Mouse (Mus musculus): ENCODE data around the gene Mtrex. TPM values are rescaled to one million over a fixed set of nuclear protein-coding genes. Genes with fewer than 3 reads are reported as not detected.

The Mtrex gene
- polyA plus RNA-seq, 1 experiment from 2014 or later, result 42.2 TPM

DNA sequence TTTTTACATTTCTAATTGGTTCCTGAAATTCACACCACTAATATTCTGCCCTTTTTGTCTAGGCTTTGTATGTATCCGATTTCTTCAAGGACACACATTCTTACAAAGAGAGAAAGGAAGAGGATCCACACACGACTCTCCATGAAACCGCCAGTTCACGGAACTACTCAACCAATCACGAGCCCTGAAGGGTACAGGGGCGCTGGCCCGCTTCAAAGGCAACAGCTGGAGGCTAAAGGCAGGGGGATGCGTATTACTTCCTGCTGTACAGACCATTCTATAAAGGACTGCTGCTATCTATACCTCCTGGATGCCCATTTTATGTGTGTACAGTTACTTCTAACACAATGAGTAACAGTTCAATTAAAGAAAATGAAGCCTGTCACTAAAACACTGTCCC is 59.8 kb downstream of the Mtrex start:
- WGBS, result 91% methylated on average over 8 of the region's 8 CpGs
- ATAC-seq (ENCODE audit: extremely low read depth, insufficient number of reproducible peaks, low FRiP score, low TSS enrichment), result no peak
- H3K9ac ChIP-seq, result no peak overlapping the region
- H3K36me3 ChIP-seq, result peaks cover 95% of the 10 kb centered on the region
- no peak overlapping the region for H3K4me3 ChIP-seq
- peaks cover 8% of the 10 kb centered on the region for H3K4me1 ChIP-seq
- no peaks in the 10 kb centered on the region for H3K27me3 ChIP-seq (replicated peaks)
- no peak overlapping the region for H3K4me2 ChIP-seq
- H3K9me3 ChIP-seq, result no peaks in the 10 kb centered on the region
- H3K27ac ChIP-seq (replicated peaks), result no peak overlapping the region

GRCm38 (mm10) chr13:112866782-112867181 is 60.4 kb downstream of the Mtrex start:
- 69% methylated on average over 7 of the region's 7 CpGs for WGBS
- no peaks in the 10 kb centered on the region for H3K9me3 ChIP-seq
- no peak overlapping the region for H3K9ac ChIP-seq
- H3K4me2 ChIP-seq, result no peak overlapping the region
- peaks cover 89% of the 10 kb centered on the region for H3K36me3 ChIP-seq
- no peak overlapping the region for H3K4me3 ChIP-seq
- H3K27ac ChIP-seq (replicated peaks), result no peak overlapping the region
- peaks cover 14% of the 10 kb centered on the region for H3K4me1 ChIP-seq
- no peaks in the 10 kb centered on the region for H3K27me3 ChIP-seq (replicated peaks)
- ATAC-seq (ENCODE audit: extremely low read depth, insufficient number of reproducible peaks, low FRiP score, low TSS enrichment), result no peak

GRCm38 (mm10) chr13:112862978-112863677 is 64.1 kb downstream of the Mtrex start:
- WGBS, result 92% methylated on average over 1 of the region's 1 CpGs
- Histone ChIP-seq H3K9me3 (0 out of 2 replicates have a peak, but pooled peaks cover 4% of the 10 kb centered on the region), H3K27ac (replicated peaks) (0 out of 2 replicates have a peak overlapping the region, but pooled peaks have one; percentile 67), H3K27me3 (replicated peaks) (no peaks in the 10 kb centered on the region), H3K4me2 (no peak overlapping the region), H3K9ac (no peak overlapping the region), H3K4me1 (peaks cover 21% of the 10 kb centered on the region), H3K4me3 (no peak overlapping the region), H3K36me3 (peaks cover 83% of the 10 kb centered on the region)
- no peak; the same call in 1 of the 2 replicates for ATAC-seq (ENCODE audit: extremely low read depth, insufficient number of reproducible peaks, low FRiP score, low TSS enrichment)

DNA sequence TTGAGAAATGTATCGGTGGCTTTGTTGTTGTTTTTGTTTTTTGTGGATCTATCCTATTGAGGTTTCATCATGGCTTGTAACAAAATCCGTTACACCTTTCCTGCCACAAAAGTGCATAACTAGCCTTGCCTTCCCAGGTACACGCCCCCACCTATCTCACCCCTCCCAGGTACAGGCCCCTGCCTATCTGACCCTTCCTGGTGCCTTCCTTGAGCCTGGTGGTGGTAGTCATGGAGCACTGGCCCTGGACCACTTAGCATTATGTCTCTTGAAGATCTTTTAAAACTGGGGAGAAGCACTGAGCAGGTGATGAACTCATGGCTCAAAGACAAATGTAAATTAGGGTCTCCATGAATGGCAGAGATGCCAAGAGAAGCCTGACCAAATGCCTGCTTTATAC is 64.9 kb downstream of the Mtrex start:
- Histone ChIP-seq H3K27ac (replicated peaks) (peak overlapping the region; percentile 67), H3K4me3 (no peak overlapping the region), H3K36me3 (peaks cover 82% of the 10 kb centered on the region), H3K4me1 (peaks cover 21% of the 10 kb centered on the region), H3K27me3 (replicated peaks) (no peaks in the 10 kb centered on the region), H3K9ac (no peak overlapping the region), H3K9me3 (0 out of 2 replicates have a peak, but pooled peaks cover 4% of the 10 kb centered on the region), H3K4me2 (0 out of 2 replicates have a peak overlapping the region, but pooled peaks have one; percentile 17)
- WGBS, result 70% methylated on average over 3 of the region's 3 CpGs
- no peak for ATAC-seq (ENCODE audit: extremely low read depth, insufficient number of reproducible peaks, low FRiP score, low TSS enrichment)

GRCm38 (mm10) chr13:112861825-112862306 is 65.3 kb downstream of the Mtrex start:
- H3K27me3 ChIP-seq (replicated peaks), result no peaks in the 10 kb centered on the region
- H3K27ac ChIP-seq (replicated peaks), result peak overlapping the region; percentile 67
- no peak overlapping the region for H3K4me3 ChIP-seq
- no peak overlapping the region for H3K9ac ChIP-seq
- no peak for ATAC-seq (ENCODE audit: extremely low read depth, insufficient number of reproducible peaks, low FRiP score, low TSS enrichment)
- peaks cover 21% of the 10 kb centered on the region for H3K4me1 ChIP-seq
- WGBS, result 20% methylated on average over 5 of the region's 5 CpGs
- H3K36me3 ChIP-seq, result peaks cover 82% of the 10 kb centered on the region
- H3K4me2 ChIP-seq, result peak overlapping the region; percentile 17; the same call in 1 of the 2 replicates
- H3K9me3 ChIP-seq, result 0 out of 2 replicates have a peak, but pooled peaks cover 4% of the 10 kb centered on the region

DNA sequence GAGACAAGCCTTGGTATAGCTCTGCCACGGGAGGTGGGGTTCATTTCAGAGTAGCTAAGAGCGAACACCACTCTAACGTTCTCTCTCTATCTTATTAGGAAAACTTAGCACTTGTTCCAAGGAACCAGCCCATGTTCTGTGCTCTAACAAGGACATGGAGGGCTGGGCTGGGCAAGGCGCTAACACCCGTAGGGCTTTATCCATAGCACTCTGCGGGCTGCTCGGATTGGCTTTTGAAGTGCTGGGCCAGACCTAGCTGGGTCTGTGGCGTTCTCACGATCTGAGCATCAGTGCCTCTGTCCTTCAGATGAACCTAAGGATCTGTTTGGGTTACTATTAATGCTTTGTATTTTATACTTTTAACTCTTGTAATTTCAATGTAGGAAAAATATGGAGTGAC is 66.3 kb downstream of the Mtrex start:
- Histone ChIP-seq H3K4me3 (no peak overlapping the region), H3K27me3 (replicated peaks) (no peaks in the 10 kb centered on the region), H3K9me3 (0 out of 2 replicates have a peak, but pooled peaks cover 4% of the 10 kb centered on the region), H3K27ac (replicated peaks) (no peak overlapping the region), H3K4me2 (no peak overlapping the region), H3K36me3 (peaks cover 80% of the 10 kb centered on the region), H3K9ac (no peak overlapping the region), H3K4me1 (peaks cover 21% of the 10 kb centered on the region)
- no peak for ATAC-seq (ENCODE audit: extremely low read depth, insufficient number of reproducible peaks, low FRiP score, low TSS enrichment)
- WGBS, result 86% methylated on average over 9 of the region's 9 CpGs

DNA sequence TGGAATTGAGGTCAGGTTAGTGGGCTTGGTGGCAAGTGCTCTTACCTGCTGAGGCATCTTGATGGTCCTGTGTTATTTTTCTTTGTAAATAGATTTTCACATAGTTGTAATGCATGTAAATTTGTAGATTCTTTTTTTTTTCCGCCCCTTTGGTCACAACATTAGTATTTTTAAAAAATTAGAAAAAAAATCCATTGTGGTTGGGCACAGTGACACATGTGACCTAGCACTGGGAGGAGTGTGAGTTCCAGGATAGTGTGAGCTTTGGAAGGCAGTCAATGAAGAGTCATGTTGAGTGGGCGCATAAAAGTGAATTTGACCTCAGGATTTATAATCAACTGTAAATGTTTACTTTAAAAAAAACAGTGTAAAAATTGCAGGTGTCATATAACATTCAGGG is 66.8 kb downstream of the Mtrex start:
- Histone ChIP-seq H3K9me3 (0 out of 2 replicates have a peak, but pooled peaks cover 4% of the 10 kb centered on the region), H3K4me3 (no peak overlapping the region), H3K4me1 (peaks cover 21% of the 10 kb centered on the region), H3K4me2 (no peak overlapping the region), H3K36me3 (peaks cover 75% of the 10 kb centered on the region), H3K27ac (replicated peaks) (no peak overlapping the region), H3K9ac (no peak overlapping the region), H3K27me3 (replicated peaks) (no peaks in the 10 kb centered on the region)
- WGBS, result 84% methylated on average over 2 of the region's 2 CpGs
- ATAC-seq (ENCODE audit: extremely low read depth, insufficient number of reproducible peaks, low FRiP score, low TSS enrichment), result no peak

GRCm38 (mm10) chr13:112859574-112860134 is 67.5 kb downstream of the Mtrex start:
- 86% methylated on average over 21 of the region's 21 CpGs for WGBS
- Histone ChIP-seq H3K9me3 (0 out of 2 replicates have a peak, but pooled peaks cover 4% of the 10 kb centered on the region), H3K4me2 (no peak overlapping the region), H3K27me3 (replicated peaks) (no peaks in the 10 kb centered on the region), H3K4me1 (peaks cover 21% of the 10 kb centered on the region), H3K27ac (replicated peaks) (no peak overlapping the region), H3K36me3 (peaks cover 68% of the 10 kb centered on the region), H3K4me3 (no peak overlapping the region), H3K9ac (no peak overlapping the region)
- no peak for ATAC-seq (ENCODE audit: extremely low read depth, insufficient number of reproducible peaks, low FRiP score, low TSS enrichment)

DNA sequence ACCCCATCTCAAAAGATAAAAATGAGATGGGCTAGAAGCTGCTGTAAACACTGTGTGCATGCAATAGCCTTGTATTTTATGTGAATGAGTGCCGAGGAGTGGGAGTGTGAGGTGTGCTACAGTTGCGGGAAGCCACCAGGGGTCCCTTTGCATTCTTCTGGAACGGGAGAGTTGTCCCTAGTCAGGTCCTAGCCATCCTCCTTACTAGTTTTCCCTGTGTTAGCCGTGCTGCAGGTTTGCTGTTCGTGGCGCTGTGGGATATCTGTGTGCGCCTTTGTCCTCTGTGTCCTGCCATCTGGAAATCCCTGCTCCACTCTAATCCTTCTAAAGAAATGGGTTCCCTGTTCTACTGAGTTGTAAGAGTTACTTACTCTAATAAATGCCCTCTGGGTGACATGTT is 69.3 kb downstream of the Mtrex start:
- ATAC-seq (ENCODE audit: extremely low read depth, insufficient number of reproducible peaks, low FRiP score, low TSS enrichment), result no peak
- 77% methylated on average over 7 of the region's 7 CpGs for WGBS

GRCm38 (mm10) chr13:112854402-112854801 is 72.8 kb downstream of the Mtrex start:
- Histone ChIP-seq H3K36me3 (peaks cover 30% of the 10 kb centered on the region), H3K4me3 (no peak overlapping the region), H3K27ac (replicated peaks) (no peak overlapping the region), H3K4me1 (no peaks in the 10 kb centered on the region), H3K27me3 (replicated peaks) (no peaks in the 10 kb centered on the region), H3K9me3 (no peaks in the 10 kb centered on the region), H3K4me2 (no peak overlapping the region), H3K9ac (no peak overlapping the region)
- WGBS, result 70% methylated on average over 6 of the region's 6 CpGs
- no peak for ATAC-seq (ENCODE audit: extremely low read depth, insufficient number of reproducible peaks, low FRiP score, low TSS enrichment)

More for the DNA sequence above, 69.3 kb downstream of the Mtrex start:
- Histone ChIP-seq H3K27ac (replicated peaks) (no peak overlapping the region), H3K36me3 (peaks cover 50% of the 10 kb centered on the region), H3K9me3 (0 out of 2 replicates have a peak, but pooled peaks cover 4% of the 10 kb centered on the region), H3K9ac (no peak overlapping the region), H3K4me2 (no peak overlapping the region), H3K4me3 (no peak overlapping the region), H3K4me1 (peaks cover 18% of the 10 kb centered on the region), H3K27me3 (replicated peaks) (no peaks in the 10 kb centered on the region)

- no peak overlapping the region for H3K9ac ChIP-seq
- 80% methylated on average over 17 of the region's 17 CpGs for WGBS
- H3K36me3 ChIP-seq, result peaks cover 24% of the 10 kb centered on the region
- H3K9me3 ChIP-seq, result no peaks in the 10 kb centered on the region
- no peak overlapping the region for H3K4me3 ChIP-seq
- no peak overlapping the region for H3K27ac ChIP-seq (replicated peaks)
- ATAC-seq (ENCODE audit: extremely low read depth, insufficient number of reproducible peaks, low FRiP score, low TSS enrichment), result no peak
- no peaks in the 10 kb centered on the region for H3K27me3 ChIP-seq (replicated peaks)
- H3K4me2 ChIP-seq, result no peak overlapping the region
- H3K4me1 ChIP-seq, result no peaks in the 10 kb centered on the region
These were observed 73.4 kb downstream of the Mtrex start for GRCm38 (mm10) chr13:112853710-112854316.
